Mouse (Mus musculus) WW6 (cell line): ENCODE data around the gene Ext2.

Experiments used
- DNase-seq: peaks from one replicate; pipeline ENCODE4 v3.0.0-alpha.2; 2013; ENCODE audit warnings: low read depth, low spot score

The Ext2 gene

DNA sequence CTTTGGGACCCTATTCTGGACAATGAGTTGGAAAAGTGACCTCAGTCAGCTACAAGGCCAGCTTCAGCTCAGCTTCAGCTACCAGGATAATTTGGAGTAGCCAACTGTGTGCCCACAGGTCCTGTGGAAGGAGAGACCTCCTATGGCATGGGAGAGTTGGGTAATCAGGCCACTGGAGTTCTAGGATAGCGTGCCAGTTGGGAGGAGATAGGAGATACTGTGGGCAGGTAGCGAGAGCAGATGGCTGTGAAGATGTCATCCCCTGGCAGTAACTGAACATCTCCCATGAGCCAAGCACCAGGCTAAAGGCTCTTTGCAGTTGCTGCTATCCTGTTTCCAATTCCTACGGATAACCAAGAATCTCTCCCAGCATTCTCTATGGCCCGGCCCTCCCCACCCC, 187.8 kb downstream of the Ext2 start:
- DNase-seq: no peak

DNA sequence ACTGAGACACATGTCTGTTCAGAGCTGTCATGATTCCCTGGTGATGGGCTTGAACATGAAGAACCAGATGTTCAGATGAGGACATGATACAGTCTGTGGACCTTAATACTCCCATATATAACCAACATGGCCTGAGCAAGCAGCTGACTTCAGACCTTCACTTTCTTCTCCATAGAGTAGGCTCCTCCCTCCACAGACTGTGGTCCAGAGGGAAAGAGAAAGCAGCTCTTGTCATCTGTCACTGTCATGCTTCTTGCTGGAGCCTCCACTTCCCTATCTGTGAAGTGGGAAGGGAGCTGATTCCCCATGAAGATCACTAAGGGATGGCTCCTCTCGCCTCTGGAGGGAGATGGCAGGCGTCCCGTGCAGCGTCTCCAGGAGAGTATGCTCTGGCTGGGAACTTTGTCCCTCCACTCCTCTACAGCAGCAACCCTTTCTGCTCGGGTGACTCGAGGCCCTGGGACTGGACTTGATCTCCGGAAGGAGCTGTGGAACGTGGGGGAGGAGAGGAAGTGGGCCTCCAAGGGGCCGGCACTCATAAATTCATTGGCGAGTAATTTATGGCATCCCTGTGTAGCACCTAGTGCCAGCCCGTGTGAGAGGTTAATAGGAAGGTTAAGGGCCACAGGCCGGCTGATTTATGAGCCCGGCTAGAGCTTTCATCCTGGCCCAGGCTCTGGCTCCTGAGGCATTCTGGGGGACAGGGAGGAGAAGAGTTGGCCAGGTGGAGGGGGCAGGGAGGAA, 197.5 kb downstream of the Ext2 start:
- DNase-seq: no peak

DNA sequence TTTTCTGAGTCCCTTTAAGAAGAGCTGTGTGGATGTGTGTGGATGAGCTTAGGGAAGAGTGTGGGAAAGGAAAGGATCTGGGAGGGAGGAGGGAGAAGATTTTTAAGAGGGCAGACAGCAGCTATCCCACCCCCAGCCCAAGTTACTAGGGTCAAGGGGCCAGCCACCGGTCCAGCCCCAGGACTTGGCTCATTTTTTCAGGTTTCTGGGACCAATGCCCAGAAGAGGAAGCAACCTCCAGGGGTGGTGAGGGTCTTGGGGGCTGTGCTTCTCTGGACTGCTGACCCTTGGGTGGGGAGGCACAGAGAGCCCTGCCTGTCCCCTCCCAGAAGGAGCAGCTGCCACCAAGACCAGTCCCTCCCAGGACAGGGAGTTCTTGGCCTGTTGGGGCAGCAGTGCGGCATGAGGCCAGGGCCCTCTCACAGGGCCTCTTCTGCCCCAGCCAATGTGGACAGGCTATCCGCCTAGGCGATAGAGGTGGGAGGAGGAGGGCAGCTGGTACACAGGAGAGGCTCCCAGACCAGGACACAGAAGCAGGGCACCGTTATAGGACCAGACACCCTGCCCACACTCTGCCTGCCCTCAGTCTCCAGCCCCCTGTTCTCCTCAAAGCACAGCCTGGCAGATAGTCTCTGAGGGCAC, 203.0 kb downstream of the Ext2 start:
- no peak for DNase-seq

DNA sequence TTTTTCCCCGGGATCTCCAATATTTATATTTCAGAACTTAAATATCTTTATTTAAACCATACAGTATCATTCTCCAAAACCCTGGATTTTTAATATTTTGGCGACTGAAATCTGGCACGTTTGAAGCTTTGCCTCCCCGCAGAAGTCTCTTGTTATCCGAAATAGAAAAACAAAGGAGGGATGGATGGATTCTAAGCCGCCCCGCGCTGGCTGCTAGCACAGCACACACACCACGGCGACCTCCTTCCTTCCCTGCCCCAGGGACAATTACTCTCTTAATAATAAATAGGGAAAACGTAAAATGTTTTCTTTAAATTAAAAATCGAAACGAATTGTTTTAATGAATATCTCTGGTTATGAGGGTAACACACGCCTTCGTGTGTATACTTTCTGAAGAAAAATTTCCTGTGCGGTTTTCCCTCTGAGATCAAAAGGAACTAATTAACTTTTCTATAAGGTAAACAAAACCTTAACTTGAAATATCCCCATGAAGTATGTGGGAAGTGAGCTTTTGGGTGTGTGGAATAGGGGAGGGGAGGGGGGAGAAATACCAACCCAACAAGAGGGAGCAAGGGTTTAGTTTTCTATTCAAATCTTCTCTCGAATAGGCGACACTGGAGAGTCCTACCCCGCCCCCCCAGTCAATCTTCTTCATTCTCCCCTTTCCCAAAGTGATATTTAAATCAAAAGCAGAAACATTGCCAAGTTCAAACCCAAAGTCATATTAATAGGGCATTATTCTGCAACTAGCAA, 203.7 kb downstream of the Ext2 start:
- no peak for DNase-seq

DNA sequence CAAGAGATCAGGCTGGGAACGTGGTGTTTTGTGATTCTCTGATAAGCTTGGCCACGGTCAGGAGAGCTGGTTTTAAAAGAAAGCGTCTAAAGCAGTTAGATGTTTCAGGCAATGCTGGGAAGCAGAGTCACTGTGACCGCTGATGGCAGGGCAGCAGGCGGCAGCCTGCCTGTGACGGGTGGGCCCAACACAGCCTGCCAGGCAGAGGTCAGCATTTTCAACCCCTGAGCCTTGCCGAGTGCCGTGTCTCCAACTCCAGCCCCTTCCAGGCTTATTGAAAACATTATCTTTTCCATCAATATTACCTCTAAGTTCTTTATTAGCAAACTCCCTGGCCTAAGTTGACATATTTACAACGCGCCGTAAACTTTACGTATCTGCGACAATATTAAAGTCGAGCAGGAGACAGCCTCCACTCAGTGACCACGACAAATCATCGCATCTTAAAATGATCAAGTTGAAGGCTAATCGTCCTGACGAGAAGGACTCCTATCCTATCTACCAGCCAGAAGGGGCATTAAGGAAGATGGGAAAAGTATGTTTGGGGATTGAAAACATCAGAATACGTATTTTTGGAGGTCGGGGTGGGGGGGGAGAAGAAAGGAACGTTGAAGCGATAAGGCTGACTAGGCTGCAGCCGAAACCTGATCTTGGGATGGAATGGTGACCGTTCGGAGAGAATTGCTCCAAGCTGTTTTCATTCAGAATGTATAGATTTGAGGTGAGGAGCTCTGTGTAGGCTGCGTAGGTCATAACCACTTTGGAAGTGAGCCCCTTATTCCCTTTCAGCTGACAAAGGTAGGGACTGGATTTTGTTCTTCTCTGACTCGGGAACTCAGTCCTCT, 206.3 kb downstream of the Ext2 start:
- no peak for DNase-seq

DNA sequence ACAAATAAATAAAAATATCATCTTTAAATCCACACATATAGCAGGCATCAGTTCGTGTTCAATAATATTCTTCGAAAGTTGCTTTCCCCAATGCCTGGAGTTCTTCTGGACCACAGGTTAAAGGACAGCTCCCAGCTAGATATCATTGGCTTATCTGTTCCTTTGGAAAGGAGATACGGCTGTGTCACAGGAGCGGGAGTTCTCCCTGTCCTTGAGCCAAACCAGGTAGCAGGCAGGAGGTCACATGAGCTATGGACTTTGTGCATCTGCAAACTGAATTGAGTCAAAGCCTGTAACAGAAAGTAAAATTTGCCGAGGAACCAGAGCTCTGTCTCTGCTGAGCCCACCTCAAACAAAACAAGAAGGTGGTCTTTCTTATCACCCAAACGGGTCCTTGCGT, 209.3 kb downstream of the Ext2 start:
- no peak for DNase-seq
